Mouse (Mus musculus): ENCODE results near the gene Ncaph2. TPM values are rescaled to one million over a fixed set of nuclear protein-coding genes. Genes with fewer than 3 reads are reported as not detected.

The Ncaph2 gene
- polyA plus RNA-seq (2015; fragmentation: Nextera tagmentation; extraction: Ambion mirVana): 147 and 155 TPM in 2 replicates

DNA sequence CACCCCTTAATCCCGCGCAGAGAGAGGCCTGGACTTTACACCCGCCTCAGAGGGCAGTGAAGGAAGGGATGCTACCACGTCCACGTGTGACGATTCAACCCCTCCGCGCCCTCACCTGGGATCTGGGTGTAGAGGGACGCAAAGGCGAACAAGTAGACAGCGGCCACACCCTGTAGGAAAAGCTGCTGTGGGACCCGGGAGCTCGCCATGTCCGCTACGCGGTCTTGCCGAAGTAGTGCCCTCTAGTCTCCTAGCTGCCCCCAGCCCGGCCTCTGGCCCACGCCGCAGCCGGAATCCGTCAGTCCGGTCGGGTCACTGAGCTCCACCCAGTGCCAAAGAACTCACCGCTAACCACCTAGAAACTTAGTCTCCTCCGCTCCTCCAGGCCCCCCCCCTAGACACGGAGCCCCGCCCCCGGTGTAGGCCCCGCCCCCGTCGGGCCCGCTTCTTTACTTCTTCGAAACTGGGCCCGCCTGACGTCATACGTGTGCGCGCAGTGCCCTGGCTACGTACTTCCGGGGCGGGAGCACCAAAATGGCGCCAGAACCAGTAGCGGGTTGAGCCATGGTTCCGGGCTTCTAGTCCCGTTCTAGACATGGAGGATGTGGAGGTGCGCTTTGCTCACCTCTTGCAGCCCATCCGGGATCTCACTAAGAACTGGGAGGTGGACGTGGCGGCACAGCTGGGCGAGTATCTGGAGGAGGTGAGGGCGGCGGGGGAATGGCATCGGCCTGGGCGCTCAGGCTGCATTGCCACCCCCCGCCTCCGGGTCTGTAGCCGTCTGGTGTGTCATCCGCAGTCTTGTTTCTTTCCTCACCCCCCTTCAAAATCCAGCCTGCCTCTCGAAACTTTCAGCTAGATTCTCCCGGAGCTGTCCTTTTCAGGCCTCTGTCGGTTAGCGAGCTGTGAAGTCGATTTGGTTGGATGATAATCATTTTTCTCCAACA, at the start of gene Ncaph2, which contains the start of gene Lmf2:
TSS of gene Ncaph2 (plus strand) at position 479 of the 947 bp plus-strand sequence.
TSS of gene Lmf2 (minus strand) at position 419 of the 947 bp plus-strand sequence.
- peak; percentile 89 for ATAC-seq (replicated peaks; ENCODE audit: low FRiP score)
- Histone ChIP-seq H3K4me3 (replicated peaks) (peak within 1 kb of the TSS; percentile 86), H3K9ac (peak within 1 kb of the TSS; percentile 78), H3K27me3 (no peaks in the 10 kb centered on the region), H3K36me3 (peaks cover 54% of the 10 kb centered on the region), H3K9me3 (replicated peaks) (no peaks in the 10 kb centered on the region), H3K4me1 (peaks cover 30% of the 10 kb centered on the region), H3K27ac (peak within 1 kb of the TSS; percentile 92), H3K4me2 (peak within 1 kb of the TSS; percentile 69)
- WGBS: under 1% methylated on average over 64 of the region's 64 CpGs

DNA sequence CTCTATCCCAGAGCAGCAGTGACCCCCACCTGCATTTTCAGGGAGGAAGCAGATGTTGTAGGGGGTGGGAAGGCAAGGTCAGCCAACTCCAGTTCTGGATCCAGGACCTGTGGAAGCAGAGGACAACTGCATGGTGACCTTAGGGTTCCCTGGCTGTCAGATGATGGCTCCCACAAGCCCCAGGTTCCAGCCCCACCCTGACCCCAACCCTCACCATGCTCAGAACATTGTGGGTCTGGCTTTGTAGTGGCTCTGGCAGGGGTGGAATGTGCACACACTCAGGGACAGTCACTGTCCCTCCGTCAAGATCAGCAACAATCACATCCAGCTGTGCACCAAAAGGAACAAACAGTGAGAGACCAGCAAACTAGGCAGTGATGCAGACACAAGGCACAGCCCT, 49.6 kb upstream of the Ncaph2 start:
- no peak overlapping the region for H3K9ac ChIP-seq
- no peaks in the 10 kb centered on the region for H3K27me3 ChIP-seq
- no peaks in the 10 kb centered on the region for H3K9me3 ChIP-seq (replicated peaks)
- 76% methylated on average over 1 of the region's 1 CpGs for WGBS
- H3K27ac ChIP-seq: no peak overlapping the region
- 0 out of 2 replicates have a peak, but pooled peaks cover 13% of the 10 kb centered on the region for H3K4me1 ChIP-seq
- ATAC-seq (replicated peaks; ENCODE audit: low FRiP score): no peak
- H3K4me2 ChIP-seq: no peak overlapping the region
- H3K4me3 ChIP-seq (replicated peaks): no peak overlapping the region
- peaks cover 68% of the 10 kb centered on the region for H3K36me3 ChIP-seq

DNA sequence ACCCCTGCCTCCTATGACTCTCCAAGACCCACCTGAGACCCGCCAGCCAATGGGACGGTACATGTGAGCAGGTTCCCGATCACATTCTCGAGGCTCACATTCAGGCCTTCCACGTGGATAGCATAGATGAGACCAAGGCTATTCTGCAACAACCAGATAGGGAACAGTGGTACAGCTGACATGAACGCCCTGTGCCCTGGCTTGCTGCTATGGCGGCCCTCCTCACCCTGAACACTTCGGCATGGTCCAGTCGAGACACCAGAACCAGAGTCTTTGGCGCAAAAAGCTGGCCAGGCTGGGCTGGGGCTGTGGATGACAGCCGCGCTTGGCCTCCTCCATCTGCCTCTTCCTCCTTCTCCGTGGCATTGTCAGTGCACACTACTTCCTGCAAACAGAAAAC, 48.1 kb upstream of the Ncaph2 start:
- Histone ChIP-seq H3K36me3 (peaks cover 53% of the 10 kb centered on the region), H3K9me3 (replicated peaks) (no peaks in the 10 kb centered on the region), H3K27ac (no peak overlapping the region), H3K27me3 (no peaks in the 10 kb centered on the region), H3K9ac (no peak overlapping the region), H3K4me3 (replicated peaks) (no peak overlapping the region), H3K4me2 (no peak overlapping the region), H3K4me1 (0 out of 2 replicates have a peak, but pooled peaks cover 13% of the 10 kb centered on the region)
- ATAC-seq (replicated peaks; ENCODE audit: low FRiP score): no peak
- 88% methylated on average over 13 of the region's 13 CpGs for WGBS

DNA sequence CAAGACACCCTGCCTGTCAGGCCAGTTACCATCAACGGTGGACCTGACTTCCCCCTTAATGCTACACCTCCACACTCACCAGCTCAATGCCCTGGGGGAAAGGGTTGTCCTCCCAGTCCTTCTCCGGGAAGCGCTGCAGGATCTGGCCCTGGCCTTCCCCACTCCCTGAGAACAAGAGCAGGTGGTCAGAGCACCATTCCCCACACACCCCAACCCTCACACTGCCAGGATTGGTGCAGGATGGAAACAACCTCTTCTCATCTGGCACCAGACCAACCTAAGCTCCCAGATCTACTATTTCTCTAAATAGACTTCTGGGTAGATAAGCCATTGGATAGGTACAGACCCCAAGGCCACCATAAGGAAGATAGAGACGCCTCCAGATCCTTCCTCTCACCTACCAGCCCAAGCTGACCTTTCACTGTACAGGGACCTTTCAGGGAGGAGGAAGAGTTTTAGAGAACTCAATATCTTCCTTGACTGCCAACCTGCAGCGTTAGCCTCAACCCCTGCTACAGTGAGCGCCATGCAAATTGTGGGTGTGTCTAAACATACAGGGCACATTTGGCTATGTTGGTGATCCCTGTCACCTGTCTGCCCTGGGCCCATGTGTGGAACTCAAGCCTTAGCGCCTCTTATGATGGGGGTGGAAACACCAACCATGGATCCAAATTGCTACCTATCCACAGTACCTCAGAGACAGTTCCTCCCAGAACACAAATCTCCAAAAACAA, 46.9 kb upstream of the Ncaph2 start:
- no peaks in the 10 kb centered on the region for H3K9me3 ChIP-seq (replicated peaks)
- H3K9ac ChIP-seq: no peak overlapping the region
- H3K36me3 ChIP-seq: peaks cover 42% of the 10 kb centered on the region
- H3K4me1 ChIP-seq: peaks cover 23% of the 10 kb centered on the region
- WGBS: 81% methylated on average over 7 of the region's 7 CpGs
- H3K4me2 ChIP-seq: no peak overlapping the region
- no peaks in the 10 kb centered on the region for H3K27me3 ChIP-seq
- ATAC-seq (replicated peaks; ENCODE audit: low FRiP score): no peak
- H3K27ac ChIP-seq: no peak overlapping the region
- H3K4me3 ChIP-seq (replicated peaks): no peak overlapping the region

DNA sequence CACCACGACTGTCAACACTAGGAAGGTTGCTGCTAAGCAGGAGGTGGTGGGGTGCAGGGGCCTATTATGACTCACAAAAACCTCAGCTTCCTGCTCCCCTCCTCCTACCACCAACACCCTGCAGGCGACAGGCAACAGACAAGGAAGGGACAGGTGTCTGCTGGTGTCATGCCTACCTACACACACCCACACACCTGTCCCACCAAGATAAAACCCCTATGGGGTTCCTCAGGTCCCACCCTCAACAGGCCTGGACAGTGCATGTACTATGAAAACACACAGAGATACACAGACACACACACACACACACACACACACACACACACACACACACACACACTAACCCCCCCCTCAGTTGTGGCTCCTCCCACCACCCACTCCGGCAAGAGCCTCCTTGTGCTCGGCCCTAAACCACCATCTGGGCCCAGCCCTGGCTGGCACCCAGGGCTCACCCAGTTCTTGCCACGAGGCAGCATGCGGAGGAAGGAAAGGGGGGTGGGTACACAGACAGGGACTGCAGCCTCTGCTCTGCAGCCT, 45.5 kb upstream of the Ncaph2 start:
- Histone ChIP-seq H3K4me2 (no peak overlapping the region), H3K9ac (no peak overlapping the region), H3K27me3 (no peaks in the 10 kb centered on the region), H3K36me3 (peaks cover 28% of the 10 kb centered on the region), H3K27ac (no peak overlapping the region), H3K4me1 (peaks cover 31% of the 10 kb centered on the region), H3K4me3 (replicated peaks) (no peak overlapping the region), H3K9me3 (replicated peaks) (no peaks in the 10 kb centered on the region)
- no peak for ATAC-seq (replicated peaks; ENCODE audit: low FRiP score)
- 73% methylated on average over 6 of the region's 6 CpGs for WGBS

DNA sequence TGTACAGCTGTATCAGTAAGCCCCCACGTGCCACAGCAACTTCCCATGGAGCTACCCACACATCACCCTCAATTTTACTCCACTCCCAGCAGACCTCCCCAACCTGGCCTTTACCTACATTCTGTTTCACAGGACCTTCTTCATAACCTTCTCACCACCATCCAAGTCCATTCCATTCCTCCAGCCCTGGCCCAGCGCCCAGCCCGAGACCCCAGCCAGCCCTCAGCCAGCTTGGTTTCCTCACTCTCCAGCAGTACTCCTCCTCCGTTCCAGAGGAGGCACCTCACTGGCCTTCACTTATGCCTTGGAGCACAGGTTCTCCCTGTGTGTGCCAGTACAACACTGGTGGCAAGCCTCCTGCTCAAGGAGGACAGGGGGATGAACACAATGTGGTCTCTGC, 42.2 kb upstream of the Ncaph2 start:
- H3K9ac ChIP-seq: no peak overlapping the region
- peak overlapping the region; percentile 79; the same call in 1 of the 2 replicates for H3K4me3 ChIP-seq (replicated peaks)
- no peaks in the 10 kb centered on the region for H3K36me3 ChIP-seq
- ATAC-seq (replicated peaks; ENCODE audit: low FRiP score): no peak
- H3K9me3 ChIP-seq (replicated peaks): no peaks in the 10 kb centered on the region
- H3K4me1 ChIP-seq: peaks cover 38% of the 10 kb centered on the region
- H3K4me2 ChIP-seq: peak overlapping the region; percentile 64
- no peak overlapping the region for H3K27ac ChIP-seq
- no peaks in the 10 kb centered on the region for H3K27me3 ChIP-seq
- 57% methylated on average over 4 of the region's 4 CpGs for WGBS

DNA sequence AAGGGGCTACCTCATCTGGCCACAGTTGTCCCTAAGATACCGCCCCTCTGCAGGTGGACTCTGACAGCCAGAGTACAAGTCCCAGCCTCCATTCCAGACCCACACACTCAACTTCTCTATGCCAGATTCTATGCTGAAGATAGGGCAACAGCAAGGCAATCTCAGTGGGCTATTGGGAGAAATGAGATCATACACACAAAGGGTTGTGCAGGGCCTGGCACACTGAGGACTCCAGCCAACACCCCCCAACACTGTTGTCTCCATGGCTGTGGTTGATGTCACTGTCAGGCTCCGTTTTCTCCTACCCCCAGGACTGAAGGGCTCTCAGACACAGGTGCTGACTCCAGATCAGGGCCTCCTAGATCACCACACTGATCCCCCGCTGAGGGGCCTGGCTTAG, 41.4 kb upstream of the Ncaph2 start:
- Histone ChIP-seq H3K27ac (no peak overlapping the region), H3K4me2 (peak overlapping the region; percentile 64), H3K27me3 (no peaks in the 10 kb centered on the region), H3K9ac (peak overlapping the region; percentile 86), H3K9me3 (replicated peaks) (no peaks in the 10 kb centered on the region), H3K4me3 (replicated peaks) (peak overlapping the region; percentile 79), H3K36me3 (no peaks in the 10 kb centered on the region), H3K4me1 (peaks cover 38% of the 10 kb centered on the region)
- WGBS: 32% methylated on average over 3 of the region's 3 CpGs
- no peak for ATAC-seq (replicated peaks; ENCODE audit: low FRiP score)

DNA sequence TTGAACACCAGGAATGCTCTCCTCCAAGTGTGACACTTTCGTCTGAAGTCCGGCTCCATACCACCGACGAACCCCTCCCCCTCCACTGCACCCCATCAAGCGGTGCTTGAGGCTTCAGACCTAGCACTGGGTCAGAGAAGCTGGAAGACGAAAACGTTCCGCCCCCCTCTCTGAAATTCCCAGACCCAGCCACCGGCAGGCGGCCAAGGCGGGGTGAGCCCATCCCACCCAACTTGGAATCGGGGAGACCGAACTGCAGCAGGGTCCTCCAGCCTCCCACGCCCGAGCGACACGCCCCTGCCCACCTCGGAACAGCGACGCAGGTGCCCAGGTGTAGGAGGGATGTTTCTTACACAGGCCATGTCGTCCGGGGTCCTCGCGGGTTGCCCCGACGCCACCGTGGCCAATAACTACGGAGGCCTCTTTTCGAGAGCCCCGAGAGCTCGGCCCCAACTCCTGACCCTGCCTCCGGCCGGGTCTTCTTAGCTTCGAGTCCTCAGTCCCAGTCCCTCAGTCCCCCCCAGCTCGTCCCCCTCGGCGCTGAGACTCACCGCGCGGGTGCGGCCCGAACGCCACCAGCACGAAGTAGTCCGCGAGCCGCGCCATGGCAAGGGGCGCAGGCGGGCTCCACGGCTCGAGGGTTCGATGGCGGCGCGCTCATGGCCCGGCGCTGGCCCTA, 40.9 kb upstream of the Ncaph2 start:
- Histone ChIP-seq H3K4me1 (peaks cover 35% of the 10 kb centered on the region), H3K36me3 (no peaks in the 10 kb centered on the region), H3K27me3 (no peaks in the 10 kb centered on the region), H3K4me2 (peak overlapping the region; percentile 64), H3K9ac (peak overlapping the region; percentile 86), H3K27ac (peak overlapping the region; percentile 42; the same call in 1 of the 2 replicates), H3K9me3 (replicated peaks) (no peaks in the 10 kb centered on the region), H3K4me3 (replicated peaks) (peak overlapping the region; percentile 79)
- peak; percentile 61 for ATAC-seq (replicated peaks; ENCODE audit: low FRiP score)
- WGBS: under 1% methylated on average over 58 of the region's 58 CpGs

DNA sequence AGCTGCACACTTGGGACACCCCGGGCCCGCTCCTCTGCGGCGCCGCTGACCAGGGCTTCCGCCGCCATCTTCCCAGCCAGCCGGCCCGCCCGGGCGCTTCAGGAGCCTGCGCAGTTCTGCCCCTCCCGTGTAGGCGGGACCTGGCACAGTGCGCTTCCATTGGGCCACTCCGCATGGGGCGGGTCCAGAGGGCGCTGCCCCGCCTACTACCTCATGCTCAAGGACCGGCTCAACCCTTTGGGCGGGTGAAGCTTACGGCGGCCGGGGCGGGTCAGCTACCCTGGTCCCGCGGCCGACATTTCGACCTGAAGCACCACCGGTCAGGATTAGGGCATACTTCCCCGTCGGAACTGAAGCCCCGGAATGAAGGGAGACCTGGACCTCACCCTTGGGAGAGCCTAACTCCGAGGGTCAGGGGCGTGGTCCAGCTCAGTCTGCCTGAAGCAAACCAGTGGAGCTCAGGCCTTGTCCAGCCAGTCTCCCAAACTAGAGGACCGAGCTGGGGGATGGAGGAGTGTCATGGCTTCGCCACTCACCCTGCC, 40.3 kb upstream of the Ncaph2 start, which contains the start of gene Sbf1:
TSS of gene Sbf1 (minus strand) at position 122 of the 542 bp plus-strand sequence.
- H3K4me3 ChIP-seq (replicated peaks): peak within 1 kb of the TSS; percentile 79
- under 1% methylated on average over 37 of the region's 37 CpGs for WGBS
- peak; percentile 100 for ATAC-seq (replicated peaks; ENCODE audit: low FRiP score)
- peak within 1 kb of the TSS; percentile 64 for H3K4me2 ChIP-seq
- H3K9me3 ChIP-seq (replicated peaks): no peaks in the 10 kb centered on the region
- H3K27ac ChIP-seq: peak within 1 kb of the TSS; percentile 74
- H3K9ac ChIP-seq: peak within 1 kb of the TSS; percentile 86
- H3K36me3 ChIP-seq: no peaks in the 10 kb centered on the region
- peaks cover 31% of the 10 kb centered on the region for H3K4me1 ChIP-seq
- no peaks in the 10 kb centered on the region for H3K27me3 ChIP-seq

DNA sequence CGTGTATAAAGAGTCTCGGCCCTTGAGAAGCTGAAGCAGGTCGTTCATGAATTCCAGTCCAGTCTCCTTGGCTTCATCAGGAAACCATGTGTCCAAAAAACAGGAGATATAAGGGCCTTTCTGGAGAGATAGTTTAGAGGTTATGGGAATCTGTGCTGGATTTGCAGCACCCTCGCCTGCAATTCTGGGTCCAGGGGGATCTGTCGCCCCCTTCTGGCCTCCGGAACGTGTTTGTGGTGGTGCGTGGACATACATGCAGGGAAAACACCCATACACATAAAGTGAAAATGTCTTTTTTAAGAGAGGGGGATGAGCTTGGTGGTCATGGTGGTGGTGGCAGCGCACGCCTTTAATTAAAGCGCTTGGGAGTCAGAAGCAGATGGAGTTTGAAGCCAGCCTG, 39.4 kb upstream of the Ncaph2 start:
- peak overlapping the region; percentile 79; the same call in 1 of the 2 replicates for H3K4me3 ChIP-seq (replicated peaks)
- H3K27ac ChIP-seq: no peak overlapping the region
- no peaks in the 10 kb centered on the region for H3K36me3 ChIP-seq
- 75% methylated on average over 11 of the region's 11 CpGs for WGBS
- no peaks in the 10 kb centered on the region for H3K27me3 ChIP-seq
- no peak overlapping the region for H3K9ac ChIP-seq
- 0 out of 2 replicates have a peak overlapping the region, but pooled peaks have one; percentile 64 for H3K4me2 ChIP-seq
- H3K4me1 ChIP-seq: peaks cover 25% of the 10 kb centered on the region
- H3K9me3 ChIP-seq (replicated peaks): no peaks in the 10 kb centered on the region
- ATAC-seq (replicated peaks; ENCODE audit: low FRiP score): no peak

DNA sequence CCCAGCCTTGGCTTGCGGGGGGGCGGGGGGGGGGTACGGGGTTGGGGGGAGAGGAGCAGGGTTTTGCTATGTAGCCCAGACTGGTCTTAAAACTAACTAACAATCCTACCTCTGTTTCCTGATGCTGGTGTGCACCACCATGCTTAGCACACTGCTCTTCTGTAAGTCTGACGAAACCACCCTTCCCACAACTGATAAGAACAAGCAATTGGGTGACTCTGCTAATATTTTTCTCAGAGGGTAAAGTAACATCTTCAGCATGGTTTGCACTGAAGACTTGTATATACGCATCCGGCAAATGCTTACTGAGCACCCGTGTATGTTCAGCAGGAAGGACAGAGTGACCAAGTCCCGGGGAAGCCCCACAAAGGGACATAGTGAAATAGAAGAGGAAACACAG, 34.3 kb upstream of the Ncaph2 start:
- Histone ChIP-seq H3K4me2 (no peak overlapping the region), H3K27me3 (peaks cover 17% of the 10 kb centered on the region; the same call in 1 of the 2 replicates), H3K36me3 (no peaks in the 10 kb centered on the region), H3K27ac (no peak overlapping the region), H3K9ac (no peak overlapping the region), H3K4me1 (peaks cover 8% of the 10 kb centered on the region), H3K9me3 (replicated peaks) (no peaks in the 10 kb centered on the region), H3K4me3 (replicated peaks) (no peak overlapping the region)
- ATAC-seq (replicated peaks; ENCODE audit: low FRiP score): no peak
- 83% methylated on average over 8 of the region's 8 CpGs for WGBS
